Mouse (Mus musculus) liver, embryonic 11.5 days (tissue): ENCODE measurements around the gene Tmem273. TPM values are rescaled to one million over a fixed set of nuclear protein-coding genes. Genes with fewer than 3 reads are reported as not detected.

Experiments used
- ATAC-seq: fragments of 200-750 bp; cut with Nextera tagmentation; replicated peaks from 2 replicates; pipeline ENCODE4 v1.8.0; 2017; ENCODE audit warnings: moderate number of reproducible peaks, mild to moderate bottlenecking, moderate TSS enrichment, moderate library complexity; ENCODE audit not compliant: low FRiP score
- DNase-seq: peaks from one replicate; pipeline ENCODE4 v3.0.0-alpha.2; 2017; ENCODE audit warnings: low spot score
- H3K27ac ChIP-seq: fragments of 300-500 bp; sonication (generic); 2 replicates; pipeline ENCODE4 v1.5.1; 2014; ENCODE audit warnings: mild to moderate bottlenecking, low read depth, low read length, control low read depth
- H3K27me3 ChIP-seq: fragments of 300-500 bp; sonication (generic); replicated peaks from 2 replicates; pipeline ENCODE4 v1.6.1; 2014; ENCODE audit warnings: low read length, mixed read lengths; ENCODE audit not compliant: control insufficient read depth, insufficient read depth
- H3K36me3 ChIP-seq: fragments of 300-500 bp; sonication (generic); 2 replicates; pipeline ENCODE4 v1.6.1; 2014; ENCODE audit warnings: mild to moderate bottlenecking, low read length, moderate library complexity, mixed read lengths; ENCODE audit not compliant: control insufficient read depth, insufficient read depth
- H3K4me1 ChIP-seq: fragments of 300-500 bp; sonication (generic); replicated peaks from 2 replicates; pipeline ENCODE4 v1.6.1; 2014; ENCODE audit warnings: low read length, mixed read lengths; ENCODE audit not compliant: control insufficient read depth, insufficient read depth
- H3K4me2 ChIP-seq: fragments of 300-500 bp; sonication (generic); 2 replicates; pipeline ENCODE4 v1.6.1; 2014; ENCODE audit warnings: mild to moderate bottlenecking, control low read depth, moderate library complexity
- H3K4me3 ChIP-seq: fragments of 300-500 bp; sonication (generic); 2 replicates; pipeline ENCODE4 v1.5.1; 2014; ENCODE audit warnings: low read depth, low read length, control low read depth
- H3K9ac ChIP-seq: fragments of 300-500 bp; sonication (generic); 2 replicates; pipeline ENCODE4 v1.6.1; 2014; ENCODE audit warnings: low read depth, low read length, control low read depth
- H3K9me3 ChIP-seq: fragments of 300-500 bp; sonication (generic); 2 replicates; pipeline ENCODE4 v1.6.1; 2016; ENCODE audit warnings: low read length, inconsistent platforms, mixed read lengths; ENCODE audit not compliant: control insufficient read depth
- WGBS: fragments of 180-500 bp; shearing (Covaris S2); extraction: QIAGEN DNeasy Blood & Tissue Kit; methylation state at CpG from one replicate; pipeline ENCODE4 v1.1.7; 2014; 5-methylcytosine and 5-hydroxymethylcytosine counted together
- polyA plus RNA-seq: library from polyadenylated mRNA; unstranded; fragments of >200 nt; fragmentation: Nextera tagmentation; extraction: Ambion mirVana; gene quantifications from 2 replicates; pipeline ENCODE4 v1.2.1, GENCODE M21; 2014

Tmem273 gene
- polyA plus RNA-seq, 1 experiment from 2014 or later: 1.8 TPM

DNA sequence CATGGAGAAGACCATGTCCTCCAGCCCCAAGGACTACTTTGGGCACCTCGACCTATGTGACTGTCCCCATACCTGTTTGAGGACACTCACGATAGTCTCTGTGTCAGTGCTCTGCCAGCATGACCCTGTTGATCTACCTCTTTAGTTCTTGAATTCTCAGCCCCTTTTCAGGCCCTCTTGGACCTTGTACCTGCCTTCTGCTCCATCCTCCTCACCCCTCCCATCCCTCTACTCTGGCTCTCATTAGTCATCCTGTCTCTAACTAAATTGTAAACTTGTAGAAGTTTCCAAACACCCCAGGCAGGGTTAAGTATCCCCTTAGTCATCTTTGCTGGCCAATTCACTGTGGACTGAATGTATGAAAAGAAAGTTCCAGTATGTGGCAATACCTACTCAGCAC lies 12.0 kb downstream of the Tmem273 start:
- 74% methylated on average over 2 of the region's 2 CpGs for WGBS
- H3K9ac ChIP-seq: no peak overlapping the region

DNA sequence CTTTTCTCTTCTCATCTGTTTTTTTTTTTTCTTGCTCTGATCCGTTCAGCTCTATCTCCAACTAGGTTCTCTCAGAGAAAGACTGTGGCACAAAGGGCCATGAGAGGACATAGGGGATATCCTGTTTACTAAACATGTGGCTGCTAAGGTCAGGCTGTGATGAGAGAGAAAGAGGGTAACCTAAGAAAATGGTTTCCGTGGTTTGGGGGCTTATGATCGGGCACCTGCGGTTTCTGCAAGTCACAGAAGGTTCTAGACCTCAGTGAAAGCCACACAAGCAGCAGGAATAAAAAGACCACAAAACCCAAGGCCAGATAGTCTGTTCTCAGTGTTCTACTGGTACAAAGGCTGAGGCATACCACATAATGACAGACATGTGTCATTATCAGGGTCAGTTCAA lies 12.6 kb downstream of the Tmem273 start:
- no peaks in the 10 kb centered on the region for H3K9me3 ChIP-seq
- no peak overlapping the region for H3K4me2 ChIP-seq
- no peak overlapping the region for H3K4me3 ChIP-seq
- DNase-seq (no peak), ATAC-seq (no peak)
- H3K27me3 ChIP-seq: no peaks in the 10 kb centered on the region
- no peaks in the 10 kb centered on the region for H3K4me1 ChIP-seq
- no peaks in the 10 kb centered on the region for H3K36me3 ChIP-seq
- H3K27ac ChIP-seq: no peak overlapping the region
- WGBS: 41% methylated on average over 4 of the region's 4 CpGs
- H3K9ac ChIP-seq: no peak overlapping the region

More for the DNA sequence above, 12.0 kb downstream of the Tmem273 start:
- Histone ChIP-seq H3K9me3 (no peaks in the 10 kb centered on the region), H3K36me3 (no peaks in the 10 kb centered on the region), H3K27me3 (no peaks in the 10 kb centered on the region), H3K4me3 (no peak overlapping the region), H3K4me2 (no peak overlapping the region), H3K4me1 (no peaks in the 10 kb centered on the region), H3K27ac (no peak overlapping the region)
- DNase-seq (no peak), ATAC-seq (no peak)

DNA sequence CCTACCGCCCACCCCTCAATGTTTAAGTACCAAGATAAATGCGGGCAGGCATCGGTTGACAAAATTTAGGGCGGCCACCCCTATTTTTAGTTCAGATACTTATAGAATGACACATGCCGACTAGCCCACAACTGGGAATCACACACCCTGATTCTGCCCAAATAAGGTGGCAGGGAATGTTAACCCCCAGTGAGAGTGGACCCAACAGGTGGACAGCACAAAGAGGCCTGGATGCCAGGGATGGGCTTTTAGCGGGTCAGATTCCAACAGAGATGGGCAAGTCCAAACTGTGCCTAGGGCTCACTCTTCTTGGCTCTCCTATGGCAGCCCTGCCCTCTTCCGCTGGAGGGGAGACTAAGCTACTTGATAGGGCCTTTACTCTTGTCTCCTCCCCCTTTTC lies 14.3 kb downstream of the Tmem273 start:
- WGBS: 87% methylated on average over 7 of the region's 7 CpGs
- no peak overlapping the region for H3K27ac ChIP-seq
- H3K4me1 ChIP-seq: no peaks in the 10 kb centered on the region
- H3K9me3 ChIP-seq: no peaks in the 10 kb centered on the region
- ATAC-seq (no peak), DNase-seq (no peak)
- H3K36me3 ChIP-seq: no peaks in the 10 kb centered on the region
- H3K9ac ChIP-seq: no peak overlapping the region
- no peak overlapping the region for H3K4me2 ChIP-seq
- H3K4me3 ChIP-seq: no peak overlapping the region
- no peaks in the 10 kb centered on the region for H3K27me3 ChIP-seq

DNA sequence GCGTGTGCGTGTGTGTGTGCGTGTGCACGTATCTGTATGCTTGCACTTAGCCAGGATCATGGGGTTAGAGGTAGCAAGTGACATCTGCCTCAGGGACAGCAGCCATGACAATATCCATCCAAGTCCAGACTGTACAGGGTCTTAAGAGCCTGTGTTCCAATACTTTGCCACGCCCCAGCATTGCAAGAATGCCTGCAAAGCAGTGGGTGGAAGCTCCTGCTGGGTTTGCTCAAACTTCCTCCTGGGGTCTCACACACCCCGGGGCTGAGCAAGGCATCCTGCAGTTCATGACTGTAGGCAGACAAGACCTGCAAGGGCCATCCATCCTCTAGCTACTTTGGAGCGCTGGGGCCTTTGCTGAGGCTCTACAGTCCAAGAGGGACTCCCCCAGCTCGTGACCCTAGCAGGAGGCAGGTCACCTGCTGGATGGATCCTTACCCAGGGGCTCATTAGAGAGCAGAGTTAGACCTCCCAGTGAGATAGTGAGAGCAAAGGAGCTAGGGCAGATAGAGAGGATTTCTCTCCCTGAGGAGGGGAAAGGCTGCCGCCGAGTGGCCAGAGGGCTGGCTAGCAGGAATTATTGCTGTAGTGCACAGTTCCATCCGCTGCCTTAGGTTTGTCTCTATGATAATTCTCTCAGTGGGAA lies 15.4 kb downstream of the Tmem273 start:
- H3K4me1 ChIP-seq: no peaks in the 10 kb centered on the region
- no peak overlapping the region for H3K4me2 ChIP-seq
- DNase-seq: no peak
- WGBS: 57% methylated on average over 11 of the region's 11 CpGs
- no peak for ATAC-seq
- H3K4me3 ChIP-seq: no peak overlapping the region
- no peaks in the 10 kb centered on the region for H3K36me3 ChIP-seq
- no peaks in the 10 kb centered on the region for H3K9me3 ChIP-seq
- H3K27ac ChIP-seq: no peak overlapping the region
- H3K9ac ChIP-seq: no peak overlapping the region
- H3K27me3 ChIP-seq: no peaks in the 10 kb centered on the region

DNA sequence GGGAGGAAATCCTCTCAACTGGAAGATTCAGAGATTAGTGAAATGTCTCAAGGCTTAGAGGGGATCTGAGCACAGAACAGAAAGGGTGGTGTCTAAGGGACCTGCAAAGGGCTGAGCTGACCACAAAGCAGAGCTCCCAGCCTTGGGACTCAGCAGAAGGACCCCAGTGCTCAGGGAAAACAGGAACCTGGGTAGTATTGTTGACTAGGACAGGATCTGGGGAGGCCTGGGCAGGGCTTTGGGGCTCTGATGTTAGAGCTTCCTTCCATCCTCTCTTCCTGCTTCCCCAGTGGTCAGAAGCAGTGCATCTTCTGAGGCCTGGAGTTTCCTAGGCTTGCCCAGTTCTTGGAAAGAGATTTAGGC lies 15.9 kb downstream of the Tmem273 start:
- H3K27me3 ChIP-seq: no peaks in the 10 kb centered on the region
- no peak overlapping the region for H3K9ac ChIP-seq
- no peak overlapping the region for H3K4me2 ChIP-seq
- no peak overlapping the region for H3K27ac ChIP-seq
- ATAC-seq: no peak
- no peak overlapping the region for H3K4me3 ChIP-seq
- H3K9me3 ChIP-seq: no peaks in the 10 kb centered on the region
- no peaks in the 10 kb centered on the region for H3K4me1 ChIP-seq
- H3K36me3 ChIP-seq: no peaks in the 10 kb centered on the region
- DNase-seq: no peak

DNA sequence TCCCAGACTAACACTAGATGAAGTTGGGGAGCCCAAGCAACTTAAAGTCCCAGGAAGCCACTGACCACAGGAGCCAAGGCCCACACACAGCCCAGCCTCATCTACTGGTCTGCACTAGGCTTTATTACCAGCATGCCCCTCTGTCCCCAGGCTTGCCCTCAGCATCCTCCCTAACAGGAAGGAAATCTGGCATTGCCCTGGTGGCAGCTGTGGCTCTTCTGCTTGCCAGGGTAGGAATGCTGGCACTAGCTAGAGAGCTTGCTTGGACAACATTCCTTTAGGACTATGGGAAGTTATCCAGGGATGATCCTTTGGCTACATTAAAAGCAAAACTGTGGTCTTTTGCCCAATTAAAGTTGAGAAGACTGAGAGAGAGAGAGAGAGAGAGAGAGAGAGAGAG lies 24.3 kb downstream of the Tmem273 start:
- ATAC-seq (no peak), DNase-seq (no peak)
- Histone ChIP-seq H3K9me3 (no peaks in the 10 kb centered on the region), H3K4me1 (no peaks in the 10 kb centered on the region), H3K36me3 (no peaks in the 10 kb centered on the region), H3K4me2 (no peak overlapping the region), H3K9ac (no peak overlapping the region), H3K27me3 (no peaks in the 10 kb centered on the region), H3K27ac (no peak overlapping the region), H3K4me3 (no peak overlapping the region)

DNA sequence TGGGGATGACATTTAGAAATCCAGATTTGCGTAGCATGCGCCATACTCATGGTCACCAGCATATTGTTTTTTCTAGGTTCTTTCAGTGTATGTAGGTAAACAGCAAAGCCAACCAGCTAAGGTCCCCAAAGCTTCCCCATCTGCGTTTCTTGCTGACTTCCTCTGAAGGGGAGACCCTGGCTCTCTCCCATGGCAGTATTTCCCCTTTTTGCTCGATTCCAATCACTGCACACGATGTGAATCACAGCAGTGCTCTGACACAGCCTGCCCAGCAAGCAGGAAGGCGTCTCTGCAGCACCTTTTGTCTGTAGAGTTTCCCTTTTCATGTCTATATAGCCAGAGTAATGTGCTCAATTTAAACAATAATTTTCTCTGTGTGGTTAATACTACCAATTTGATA lies 26.7 kb downstream of the Tmem273 start:
- no peak overlapping the region for H3K4me3 ChIP-seq
- no peaks in the 10 kb centered on the region for H3K36me3 ChIP-seq
- no peaks in the 10 kb centered on the region for H3K9me3 ChIP-seq
- ATAC-seq (no peak), DNase-seq (no peak)
- WGBS: 53% methylated on average over 6 of the region's 6 CpGs
- H3K4me1 ChIP-seq: no peaks in the 10 kb centered on the region
- no peak overlapping the region for H3K4me2 ChIP-seq
- H3K27ac ChIP-seq: no peak overlapping the region
- no peak overlapping the region for H3K9ac ChIP-seq
- no peaks in the 10 kb centered on the region for H3K27me3 ChIP-seq

DNA sequence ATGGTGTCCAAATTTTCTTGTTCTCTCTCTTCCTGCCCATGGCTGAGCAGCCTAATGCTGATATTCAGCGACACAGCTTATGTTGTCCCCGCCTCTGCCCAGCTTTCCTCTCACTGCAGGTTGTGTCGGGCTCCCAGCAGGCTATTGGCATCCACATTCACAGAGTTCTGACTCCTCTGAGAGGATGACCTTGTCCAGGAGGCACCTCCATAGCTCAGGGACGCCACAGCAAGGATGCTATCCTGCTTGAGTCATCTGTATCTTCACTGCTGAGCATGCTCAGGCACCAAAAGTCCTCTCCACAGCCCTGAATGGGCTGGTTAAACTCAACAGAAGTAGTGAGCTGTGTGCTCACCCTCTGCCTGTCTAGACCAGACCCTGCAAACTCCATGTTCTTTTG lies 29.2 kb downstream of the Tmem273 start:
- H3K27ac ChIP-seq: no peak overlapping the region
- no peaks in the 10 kb centered on the region for H3K4me1 ChIP-seq
- H3K36me3 ChIP-seq: no peaks in the 10 kb centered on the region
- H3K4me2 ChIP-seq: no peak overlapping the region
- no peak overlapping the region for H3K9ac ChIP-seq
- DNase-seq (no peak), ATAC-seq (no peak)
- no peak overlapping the region for H3K4me3 ChIP-seq
- H3K9me3 ChIP-seq: no peaks in the 10 kb centered on the region
- H3K27me3 ChIP-seq: no peaks in the 10 kb centered on the region
- 60% methylated on average over 4 of the region's 4 CpGs for WGBS

DNA sequence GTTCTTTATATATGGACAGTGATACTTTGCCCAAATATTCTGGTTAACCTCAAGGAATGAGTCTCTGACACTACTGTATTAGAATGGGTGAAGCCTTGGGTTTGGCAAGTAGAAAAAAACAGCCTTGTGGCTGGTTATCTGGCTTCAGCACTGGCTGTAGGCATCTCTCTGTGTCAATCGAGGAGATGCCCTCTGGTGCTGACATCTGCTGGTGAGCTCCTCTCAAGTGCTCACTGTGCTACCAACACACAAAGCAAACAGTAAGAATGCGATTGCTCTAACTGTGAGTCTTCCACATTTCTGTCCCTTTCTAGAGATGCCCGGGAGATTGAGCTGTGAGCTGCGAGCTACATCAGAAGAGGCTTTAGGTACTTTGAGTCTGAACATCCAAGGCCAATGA lies 30.8 kb downstream of the Tmem273 start:
- Histone ChIP-seq H3K9me3 (no peaks in the 10 kb centered on the region), H3K27ac (no peak overlapping the region), H3K4me2 (no peak overlapping the region), H3K27me3 (no peaks in the 10 kb centered on the region), H3K36me3 (no peaks in the 10 kb centered on the region), H3K4me1 (no peaks in the 10 kb centered on the region), H3K9ac (no peak overlapping the region), H3K4me3 (no peak overlapping the region)
- WGBS: 67% methylated on average over 4 of the region's 4 CpGs
- DNase-seq (no peak), ATAC-seq (no peak)
